Mouse (Mus musculus): ENCODE measurements around the gene Sorcs3. TPM values are rescaled to one million over a fixed set of nuclear protein-coding genes. Genes with fewer than 3 reads are reported as not detected.

The Sorcs3 gene
- polyA plus RNA-seq, 1 experiment from 2014 or later: 0.05 TPM

GRCm38 (mm10) chr19:48215379-48215778 is 9.6 kb downstream of the Sorcs3 start:
- in situ Hi-C loops (cut with MboI; ENCODE audit: low pct_unique_long_range_greater_than_20kb): no loop called here
- ChIA-PET CTCF (no interaction called here), POLR2A (no interaction called here)
- H3K27me3 ChIP-seq: no peaks in the 10 kb centered on the region
- no peak for ATAC-seq
- DNase-seq (ENCODE audit: low read depth, low spot score): no peak
- TF ChIP-seq CTCF (IDR thresholded peaks at IDR 0.05): no peak

- ATAC-seq (no peak), DNase-seq (ENCODE audit: low read depth, low spot score) (no peak)
- ChIA-PET CTCF (no interaction called here), POLR2A (no interaction called here)
- in situ Hi-C loops (cut with MboI; ENCODE audit: low pct_unique_long_range_greater_than_20kb): no loop called here
- H3K27me3 ChIP-seq: peaks cover 13% of the 10 kb centered on the region
- TF ChIP-seq CTCF (IDR thresholded peaks at IDR 0.05): no peak
Observed at GRCm38 (mm10) chr19:48237786-48238372, 32.1 kb downstream of the Sorcs3 start.

- DNase-seq (ENCODE audit: low read depth, low spot score): no peak
- peaks cover 13% of the 10 kb centered on the region for H3K27me3 ChIP-seq
- no peak for TF ChIP-seq CTCF (IDR thresholded peaks at IDR 0.05)
- in situ Hi-C loops (cut with MboI; ENCODE audit: low pct_unique_long_range_greater_than_20kb): no loop called here
- CTCF ChIA-PET: no interaction called here
- POLR2A ChIA-PET: no interaction called here
- no peak for ATAC-seq
Observed at GRCm38 (mm10) chr19:48238391-48238790, 32.6 kb downstream of the Sorcs3 start.

- DNase-seq (ENCODE audit: low read depth, low spot score) (no peak), ATAC-seq (no peak)
- POLR2A ChIA-PET: no interaction called here
- in situ Hi-C loops (cut with MboI; ENCODE audit: low pct_unique_long_range_greater_than_20kb): no loop called here
- peaks cover 5% of the 10 kb centered on the region for H3K27me3 ChIP-seq
- no peak for TF ChIP-seq CTCF (IDR thresholded peaks at IDR 0.05)
- CTCF ChIA-PET: no interaction called here
Observed at GRCm38 (mm10) chr19:48240960-48241359, 35.1 kb downstream of the Sorcs3 start.

GRCm38 (mm10) chr19:48244036-48244435 is 38.2 kb downstream of the Sorcs3 start:
- H3K27me3 ChIP-seq: peaks cover 8% of the 10 kb centered on the region
- in situ Hi-C loops (cut with MboI; ENCODE audit: low pct_unique_long_range_greater_than_20kb): no loop called here
- ChIA-PET CTCF (no interaction called here), POLR2A (no interaction called here)
- no peak for ATAC-seq
- TF ChIP-seq CTCF (IDR thresholded peaks at IDR 0.05): no peak
- no peak for DNase-seq (ENCODE audit: low read depth, low spot score)

- no peak for ATAC-seq
- ChIA-PET CTCF (no interaction called here), POLR2A (no interaction called here)
Observed at GRCm38 (mm10) chr19:48259223-48259622, 53.4 kb downstream of the Sorcs3 start.

GRCm38 (mm10) chr19:48260671-48261070 is 54.8 kb downstream of the Sorcs3 start:
- POLR2A ChIA-PET: no interaction called here
- DNase-seq (ENCODE audit: low read depth, low spot score) (no peak), ATAC-seq (no peak)
- in situ Hi-C loops (cut with MboI; ENCODE audit: low pct_unique_long_range_greater_than_20kb): no loop called here
- no peaks in the 10 kb centered on the region for H3K27me3 ChIP-seq
- TF ChIP-seq CTCF (IDR thresholded peaks at IDR 0.05): no peak
- CTCF ChIA-PET: no interaction called here

More at GRCm38 (mm10) chr19:48259223-48259622, 53.4 kb downstream of the Sorcs3 start:
- no peak for DNase-seq (ENCODE audit: low read depth, low spot score)
- in situ Hi-C loops (cut with MboI; ENCODE audit: low pct_unique_long_range_greater_than_20kb): no loop called here
- no peak for TF ChIP-seq CTCF (IDR thresholded peaks at IDR 0.05)
- H3K27me3 ChIP-seq: no peaks in the 10 kb centered on the region

- in situ Hi-C loops (cut with MboI; ENCODE audit: low pct_unique_long_range_greater_than_20kb): no loop called here
- no peak for TF ChIP-seq CTCF (IDR thresholded peaks at IDR 0.05)
- POLR2A ChIA-PET: no interaction called here
Observed at GRCm38 (mm10) chr19:48263750-48264149, 57.9 kb downstream of the Sorcs3 start.

GRCm38 (mm10) chr19:48280273-48280672 is 74.4 kb downstream of the Sorcs3 start:
- no peak for ATAC-seq
- in situ Hi-C loops (cut with MboI; ENCODE audit: low pct_unique_long_range_greater_than_20kb): no loop called here
- POLR2A ChIA-PET: no interaction called here
- no peak for TF ChIP-seq CTCF (IDR thresholded peaks at IDR 0.05)
- CTCF ChIA-PET: no interaction called here
- H3K27me3 ChIP-seq: peaks cover 9% of the 10 kb centered on the region
- DNase-seq (ENCODE audit: low read depth, low spot score): no peak

More at GRCm38 (mm10) chr19:48263750-48264149, 57.9 kb downstream of the Sorcs3 start:
- CTCF ChIA-PET: no interaction called here
- H3K27me3 ChIP-seq: no peaks in the 10 kb centered on the region
- ATAC-seq (no peak), DNase-seq (ENCODE audit: low read depth, low spot score) (no peak)

GRCm38 (mm10) chr19:48282250-48282649 is 76.4 kb downstream of the Sorcs3 start:
- ATAC-seq: no peak
- ChIA-PET CTCF (no interaction called here), POLR2A (no interaction called here)
- TF ChIP-seq CTCF (IDR thresholded peaks at IDR 0.05): no peak
- DNase-seq (ENCODE audit: low read depth, low spot score): no peak
- H3K27me3 ChIP-seq: peaks cover 14% of the 10 kb centered on the region
- in situ Hi-C loops (cut with MboI; ENCODE audit: low pct_unique_long_range_greater_than_20kb): no loop called here

- ATAC-seq (no peak), DNase-seq (ENCODE audit: low read depth, low spot score) (no peak)
- TF ChIP-seq CTCF (IDR thresholded peaks at IDR 0.05): no peak
- POLR2A ChIA-PET: no interaction called here
- peaks cover 14% of the 10 kb centered on the region for H3K27me3 ChIP-seq
- CTCF ChIA-PET: no interaction called here
- in situ Hi-C loops (cut with MboI; ENCODE audit: low pct_unique_long_range_greater_than_20kb): no loop called here
Observed at GRCm38 (mm10) chr19:48283217-48283616, 77.4 kb downstream of the Sorcs3 start.

- in situ Hi-C loops (cut with MboI; ENCODE audit: low pct_unique_long_range_greater_than_20kb): no loop called here
- ChIA-PET POLR2A (no interaction called here), CTCF (no interaction called here)
- no peak for TF ChIP-seq CTCF (IDR thresholded peaks at IDR 0.05)
- DNase-seq (ENCODE audit: low read depth, low spot score) (no peak), ATAC-seq (no peak)
- H3K27me3 ChIP-seq: peaks cover 6% of the 10 kb centered on the region
Observed at GRCm38 (mm10) chr19:48285602-48286225, 79.9 kb downstream of the Sorcs3 start.
